Mouse (Mus musculus) small intestine, adult 2 months (tissue): ENCODE data around the gene Itih5.

Experiments
- CTCF ChIP-seq: fragments of 200-500 bp; IDR thresholded peaks from 2 replicates; pipeline ENCODE4 v1.5.1; 2012; ENCODE audit warnings: low read depth, mild to moderate bottlenecking, control low read depth, inconsistent platforms, low read length, moderate library complexity, mixed read lengths; ENCODE audit not compliant: insufficient replicate concordance, insufficient read length; ENCODE audit errors: extremely low read depth
- POLR2A ChIP-seq: fragments of 200-500 bp; IDR thresholded peaks from 2 replicates; pipeline ENCODE4 v1.6.1; 2012; ENCODE audit warnings: low read depth, mild to moderate bottlenecking, control low read depth, inconsistent platforms, low read length, moderate library complexity

DNA sequence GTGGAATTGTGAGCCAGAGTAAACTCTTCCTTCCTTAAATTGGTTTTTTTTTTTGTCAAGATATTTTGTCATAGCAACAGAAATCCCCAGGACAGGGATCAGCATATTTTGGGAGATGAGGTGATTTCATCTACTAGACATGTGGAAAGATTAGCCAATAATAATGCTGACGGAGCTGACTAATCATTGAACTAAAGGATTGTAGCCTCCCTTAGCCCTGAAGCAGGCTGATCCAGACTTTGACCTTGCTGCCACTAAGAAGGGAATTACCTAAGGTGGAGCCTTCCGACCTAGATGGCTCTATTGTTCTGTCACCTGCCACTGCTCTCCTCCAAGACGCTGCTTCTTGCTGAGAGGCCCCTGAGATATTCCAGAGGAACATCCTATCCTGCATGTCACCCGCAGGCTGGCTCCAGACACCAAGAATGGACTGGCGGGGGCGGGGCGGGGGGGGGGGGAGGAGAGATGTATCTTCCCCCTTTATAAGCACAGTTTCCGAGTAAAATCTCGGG lies 119.3 kb downstream of the Itih5 start:
- TF ChIP-seq CTCF (no peak), POLR2A (no peak)
